Mouse (Mus musculus) left cerebral cortex, postnatal 36 days (tissue): ENCODE measurements around the gene Rnase4. TPM values are rescaled to one million over a fixed set of nuclear protein-coding genes. Genes with fewer than 3 reads are reported as not detected.

Experiments used
- DNase-seq, 2 experiments: peaks; one replicate each; pipeline ENCODE4 v3.0.0; 2021 to 2022; ENCODE audit warnings: low spot score in 2 of 2, mixed read lengths in 1 of 2
- intact Hi-C: fragments of 180-260 bp; cut with DNase I; formaldehyde crosslinking; loops from one replicate; pipeline ENCODE4 v1.15.1; 2025
- total RNA-seq, 2 experiments: library from RNA; stranded (reverse); gene quantifications; 2 replicates each; pipeline ENCODE4 v1.2.3; 2021

Gene Rnase4
- total RNA-seq, 2 experiments from 2014 or later = 17.8 to 19.3 TPM

- no peak for DNase-seq
- intact Hi-C loops = no loop called here
These were observed 59.4 kb downstream of the Rnase4 start for GRCm38 (mm10) chr14:51150206-51150831.

DNA sequence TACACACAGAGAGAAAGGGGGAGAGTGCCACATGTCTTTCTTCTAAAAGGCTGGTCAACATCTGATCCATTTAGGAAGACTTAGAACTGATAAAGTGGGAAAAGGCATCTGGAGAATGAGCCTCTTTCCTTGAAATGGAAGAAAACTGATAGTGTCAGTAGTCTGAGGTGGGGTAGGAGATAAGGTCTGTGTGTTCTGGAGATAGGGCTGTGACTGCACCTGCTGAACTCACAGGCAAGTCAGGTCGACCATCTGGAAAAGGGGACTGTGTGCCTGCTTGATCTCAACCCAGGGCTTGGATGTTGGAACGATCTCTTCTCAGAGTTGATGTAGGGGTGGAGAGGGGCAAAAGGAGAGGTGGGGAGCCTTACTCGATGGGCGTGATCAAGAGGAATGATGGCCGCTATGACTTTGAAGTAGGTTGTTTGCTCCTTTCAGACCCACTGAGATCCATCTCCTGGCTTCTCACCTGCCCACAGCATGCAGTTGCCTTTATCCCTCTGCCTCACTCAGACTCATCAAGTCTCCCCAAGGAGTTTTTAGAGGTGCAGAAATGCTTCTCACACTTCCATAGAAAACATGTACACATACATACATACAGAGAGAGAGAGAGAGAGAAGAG is 61.5 kb downstream of the Rnase4 start:
- intact Hi-C loops = no loop called here
- no peak for DNase-seq

Other genes starting within 250 kb of the Rnase4 start
- gene Tep1, start 220.5 kb upstream of the Rnase4 start, total RNA-seq = 1 to 10 TPM; 2.9 to 4.1 TPM
- 1 to 10 TPM; 3.6 to 4.8 TPM for gene Klhl33, start 193.6 kb upstream of the Rnase4 start, total RNA-seq
- 10 to 100 TPM; 32.0 to 35.7 TPM for gene Osgep, start 166.2 kb upstream of the Rnase4 start, total RNA-seq
- 10 to 100 TPM; 52.0 to 58.6 TPM for gene Apex1, start 166.1 kb upstream of the Rnase4 start, total RNA-seq
- gene Pip4p1, start 160.2 kb upstream of the Rnase4 start, total RNA-seq = 100 to 1,000 TPM in 1 of 2 experiments, 10 to 100 TPM in 1; 89.8 to 103 TPM
- 10 to 100 TPM; 10.7 to 11.0 TPM for gene Pnp, start 160.0 kb upstream of the Rnase4 start, total RNA-seq
- 10 to 100 TPM in 1 of 2 experiments, 1 to 10 TPM in 1; 10.0 to 13.0 TPM for gene Gm49342, start 146.6 kb upstream of the Rnase4 start, total RNA-seq
- gene Pnp2, start 135.1 kb upstream of the Rnase4 start, total RNA-seq = 1 to 10 TPM; 1.1 to 1.4 TPM
- gene Rnase10, start 83.3 kb upstream of the Rnase4 start, total RNA-seq = under 1 TPM; 0.20 to 0.25 TPM
- gene Rnase9, start 49.2 kb upstream of the Rnase4 start, total RNA-seq = not detected
- not detected for gene Rnase11, start 40.9 kb upstream of the Rnase4 start, total RNA-seq
- not detected for gene Rnase12, start 33.4 kb upstream of the Rnase4 start, total RNA-seq
- gene Olfr750, start 16.6 kb upstream of the Rnase4 start, total RNA-seq = not detected
- gene Ang, start 73 bp downstream of the Rnase4 start, total RNA-seq = 1 to 10 TPM; 3.6 to 5.3 TPM
- not detected for gene Eddm3b, start 23.3 kb downstream of the Rnase4 start, total RNA-seq
- gene Rnase6, start 32.8 kb downstream of the Rnase4 start, total RNA-seq = under 1 TPM in 1 of 2 experiments, not detected in 1; 0.12 TPM
- under 1 TPM; 0.76 to 0.97 TPM for gene Rnase1, start 55.7 kb downstream of the Rnase4 start, total RNA-seq
- gene Rnase2b, start 71.2 kb downstream of the Rnase4 start, total RNA-seq = not detected
- not detected for gene Ang2, start 108.1 kb downstream of the Rnase4 start, total RNA-seq
- gene Ear14, start 112.3 kb downstream of the Rnase4 start, total RNA-seq = not detected
- not detected for gene Rnase2a, start 165.0 kb downstream of the Rnase4 start, total RNA-seq